In the genomic region with DNA sequence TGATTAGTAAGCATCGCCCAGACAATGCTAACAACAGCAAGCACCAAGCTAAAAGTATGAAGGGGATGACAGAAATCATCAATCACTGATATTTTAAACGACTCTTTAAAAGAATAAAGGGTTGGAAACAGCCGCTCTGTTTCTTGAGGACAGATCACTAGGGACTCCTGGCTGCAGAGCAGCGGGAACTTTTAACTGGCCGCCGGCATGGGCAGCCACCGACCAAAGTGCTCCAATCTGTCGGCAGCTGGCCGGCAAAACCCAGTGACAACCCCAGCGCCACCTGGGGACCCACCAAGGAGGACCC, we compare ENCODE assay signal across 8 mouse cellular contexts. TPM values are rescaled to one million over a fixed set of nuclear protein-coding genes. Genes with fewer than 3 reads are reported as not detected.
A peak's percentile ranks its signal among the peaks of the same experiment; 100 is the strongest.
DNase-seq lines count a peak whose midpoint lies in the region; ATAC-seq and TF ChIP-seq lines count a peak whose summit lies in the region.

No protein-coding gene starts in this region.

- peak overlapping the region; percentile 95 for H3K4me2 ChIP-seq in embryonic facial prominence, embryonic 15.5 days (replicated peaks)
- peak overlapping the region; percentile 98 for H3K4me2 ChIP-seq in intestine, embryonic 15.5 days (replicated peaks)
- H3K4me2 ChIP-seq in midbrain, postnatal 0 days (ENCODE audit: low read depth, low read length, poor library complexity, severe bottlenecking), result peak overlapping the region; percentile 86

- no peaks in the 10 kb centered on the region for H3K36me3 ChIP-seq in embryonic facial prominence, embryonic 15.5 days
- H3K36me3 ChIP-seq in intestine, embryonic 15.5 days, result no peaks in the 10 kb centered on the region
- no peaks in the 10 kb centered on the region for H3K36me3 ChIP-seq in midbrain, postnatal 0 days (ENCODE audit: insufficient read depth, low read length)

- DNase-seq in left cerebral cortex, adult 2 months (ENCODE audit: extremely low spot score in 1 of 2, low spot score in 2 of 2), result peak in 1 of 2 experiments; percentile 19
- DNase-seq in left cerebral cortex, adult 11 months (ENCODE audit: low spot score), result no peak
- DNase-seq in midbrain, postnatal 0 days (ENCODE audit: low spot score), result peak; percentile 33
- no peak for DNase-seq in urinary bladder, postnatal 36 days (ENCODE audit: low spot score in 2 of 2)
- no peak for DNase-seq in frontal cortex, postnatal 14 days (ENCODE audit: low spot score in 2 of 2)
- DNase-seq in gastrocnemius, postnatal 36 days, result no peak

- intact Hi-C loops in left cerebral cortex, adult 2 months (cut with DNase I), result no loop called here
- intact Hi-C loops in gastrocnemius, postnatal 36 days (cut with DNase I), result no loop called here

- WGBS in embryonic facial prominence, embryonic 15.5 days, result 3% methylated on average over 10 of the region's 10 CpGs
- WGBS in intestine, embryonic 15.5 days, result 1% methylated on average over 10 of the region's 10 CpGs
- 3% methylated on average over 10 of the region's 10 CpGs for WGBS in midbrain, postnatal 0 days

- TF ChIP-seq CTCF in left cerebral cortex, adult 2 months (IDR thresholded peaks at IDR 0.05), result no peak
- 0 out of 2 replicates have a peak, but pooled peaks have one; percentile 10 for TF ChIP-seq CTCF in midbrain, postnatal 0 days (IDR thresholded peaks at IDR 0.05)

- peak overlapping the region; percentile 52 for H3K4me3 ChIP-seq in left cerebral cortex, adult 2 months
- H3K4me3 ChIP-seq in embryonic facial prominence, embryonic 15.5 days (replicated peaks), result peak overlapping the region; percentile 50
- peak overlapping the region; percentile 51 for H3K4me3 ChIP-seq in intestine, embryonic 15.5 days (replicated peaks)
- peak overlapping the region; percentile 75 for H3K4me3 ChIP-seq in midbrain, postnatal 0 days (ENCODE audit: low read depth, low read length)

- H3K4me1 ChIP-seq in embryonic facial prominence, embryonic 15.5 days, result peaks cover 22% of the 10 kb centered on the region
- H3K4me1 ChIP-seq in intestine, embryonic 15.5 days (replicated peaks), result peaks cover 19% of the 10 kb centered on the region
- peaks cover 3% of the 10 kb centered on the region; the same call in 1 of the 2 replicates for H3K4me1 ChIP-seq in midbrain, postnatal 0 days (ENCODE audit: insufficient read depth, low read length)

- H3K9ac ChIP-seq in embryonic facial prominence, embryonic 15.5 days, result no peak overlapping the region
- no peak overlapping the region for H3K9ac ChIP-seq in intestine, embryonic 15.5 days
- peak overlapping the region; percentile 85; the same call in 1 of the 2 replicates for H3K9ac ChIP-seq in midbrain, postnatal 0 days (replicated peaks; ENCODE audit: low read length, poor library complexity, severe bottlenecking)

- H3K27ac ChIP-seq in left cerebral cortex, adult 2 months, result no peak overlapping the region
- no peak overlapping the region for H3K27ac ChIP-seq in embryonic facial prominence, embryonic 15.5 days (replicated peaks)
- H3K27ac ChIP-seq in intestine, embryonic 15.5 days, result no peak overlapping the region
- H3K27ac ChIP-seq in midbrain, postnatal 0 days (ENCODE audit: low read depth, low read length), result no peak overlapping the region

- ATAC-seq in embryonic facial prominence, embryonic 15.5 days (ENCODE audit: insufficient number of reproducible peaks, low FRiP score, low TSS enrichment, low read depth), result no peak
- no peak for ATAC-seq in intestine, embryonic 15.5 days
- no peak for ATAC-seq in midbrain, postnatal 0 days (ENCODE audit: low FRiP score)

- no peaks in the 10 kb centered on the region for H3K9me3 ChIP-seq in embryonic facial prominence, embryonic 15.5 days (replicated peaks)
- H3K9me3 ChIP-seq in intestine, embryonic 15.5 days, result no peaks in the 10 kb centered on the region
- H3K9me3 ChIP-seq in midbrain, postnatal 0 days (ENCODE audit: low read length), result no peaks in the 10 kb centered on the region

- H3K27me3 ChIP-seq in embryonic facial prominence, embryonic 15.5 days, result peaks cover 80% of the 10 kb centered on the region
- peaks cover 59% of the 10 kb centered on the region for H3K27me3 ChIP-seq in intestine, embryonic 15.5 days (replicated peaks)
- H3K27me3 ChIP-seq in midbrain, postnatal 0 days (ENCODE audit: insufficient read depth, low read length), result no peaks in the 10 kb centered on the region; the same call in 1 of the 2 replicates

RNA-seq across cellular contexts. Expression of a gene that starts 1.0 kb away (rescaled TPM):
- total RNA-seq in left cerebral cortex, adult 2 months (2021), result 10 to 100 TPM; 89.5 to 92.6 TPM
- polyA plus RNA-seq in embryonic facial prominence, embryonic 15.5 days (2015; fragmentation: Nextera tagmentation; extraction: Ambion mirVana), result 5.1 and 6.0 TPM in 2 replicates
- polyA plus RNA-seq in intestine, embryonic 15.5 days (2015; fragmentation: Nextera tagmentation; extraction: Ambion mirVana), result 2.8 and 3.2 TPM in 2 replicates
- total RNA-seq in midbrain, postnatal 0 days (2014; rRNA removed), result 157 and 189 TPM in 2 replicates
- 25.0 and 25.3 TPM in 2 replicates for polyA plus RNA-seq in midbrain, postnatal 0 days (2015; fragmentation: Nextera tagmentation; extraction: Ambion mirVana)
- 1 to 10 TPM; 1.6 to 2.0 TPM for total RNA-seq in gastrocnemius, postnatal 36 days (2021)

Comparison
In these comparisons a context has a peak if more than half of its experiments do, and no peak if none do; other contexts are left out.
1. RNA of a gene that starts 1.0 kb away (total RNA-seq): 157 to 189 TPM in midbrain, postnatal 0 days and 89.5 to 92.6 TPM in left cerebral cortex, adult 2 months; 1.6 to 2.0 TPM in gastrocnemius, postnatal 36 days; every median in the first group is over 10 times any median in the second.
2. Peak in every context shown above with its lines, with median percentiles within 50 percentile points of each other: H3K4me3 ChIP-seq and H3K4me2 ChIP-seq.